Mouse (Mus musculus) heart, embryonic 14.5 days (tissue): Measurements from ENCODE around the gene Pga5. TPM values are rescaled to one million over a fixed set of nuclear protein-coding genes. Genes with fewer than 3 reads are reported as not detected.

Experiments used
- ATAC-seq: fragments of 200-750 bp; cut with Nextera tagmentation; 2 replicates; pipeline ENCODE4 v1.8.0; 2017; ENCODE audit warnings: low read depth, moderate TSS enrichment; ENCODE audit not compliant: insufficient number of reproducible peaks, insufficient read depth, low FRiP score
- H3K27ac ChIP-seq, 2 experiments: fragments of 200-500 bp in 1 of 2; fragments of 300-500 bp in 1 of 2; sonication (generic) in 1 of 2; replicated peaks in 1 of 2; 2 replicates each; pipeline ENCODE4 v1.5.1; 2012 to 2014; ENCODE audit warnings: low read depth in 2 of 2, low read length in 2 of 2, control low read depth in 1 of 2, mild to moderate bottlenecking in 1 of 2, mixed read lengths in 1 of 2; ENCODE audit not compliant: control insufficient read depth in 1 of 2, insufficient read depth in 1 of 2
- H3K27me3 ChIP-seq: fragments of 300-500 bp; sonication (generic); 2 replicates; pipeline ENCODE4 v1.6.1; 2014; ENCODE audit warnings: mild to moderate bottlenecking, low read length, control low read depth; ENCODE audit not compliant: control insufficient read depth, insufficient read depth
- H3K36me3 ChIP-seq: fragments of 300-500 bp; sonication (generic); 2 replicates; pipeline ENCODE4 v1.6.1; 2014; ENCODE audit warnings: mild to moderate bottlenecking, control low read depth, low read length, mixed read lengths; ENCODE audit not compliant: control insufficient read depth, insufficient read depth
- H3K4me1 ChIP-seq, 2 experiments: fragments of 200-500 bp in 1 of 2; fragments of 300-500 bp in 1 of 2; sonication (generic) in 1 of 2; 2 replicates each; pipeline ENCODE4 v1.6.1; 2012 to 2014; ENCODE audit warnings: low read length in 2 of 2, control low read depth in 1 of 2, mixed read lengths in 1 of 2; ENCODE audit not compliant: control insufficient read depth in 2 of 2, insufficient read depth in 2 of 2
- H3K4me2 ChIP-seq: fragments of 300-500 bp; sonication (generic); 2 replicates; pipeline ENCODE4 v1.6.1; 2014; ENCODE audit warnings: mild to moderate bottlenecking, low read length
- H3K4me3 ChIP-seq, 2 experiments: fragments of 200-500 bp in 1 of 2; fragments of 300-500 bp in 1 of 2; sonication (generic) in 1 of 2; 2 replicates each; pipeline ENCODE4 v1.5.1; 2012 to 2014; ENCODE audit warnings: low read length in 2 of 2, mild to moderate bottlenecking in 2 of 2, control low read depth in 1 of 2, low read depth in 1 of 2, moderate library complexity in 1 of 2; ENCODE audit not compliant: control insufficient read depth in 1 of 2, insufficient read depth in 1 of 2
- H3K9ac ChIP-seq: fragments of 300-500 bp; sonication (generic); 2 replicates; pipeline ENCODE4 v1.6.1; 2014; ENCODE audit warnings: mild to moderate bottlenecking, low read length
- H3K9me3 ChIP-seq: fragments of 300-500 bp; sonication (generic); 2 replicates; pipeline ENCODE4 v1.6.1; 2016; ENCODE audit warnings: low read length, control low read depth; ENCODE audit not compliant: control insufficient read depth
- WGBS: fragments of 180-500 bp; shearing (Covaris S2); extraction: QIAGEN DNeasy Blood & Tissue Kit; methylation state at CpG from one replicate; pipeline ENCODE4 v1.1.7; 2014; 5-methylcytosine and 5-hydroxymethylcytosine counted together
- polyA plus RNA-seq: library from polyadenylated mRNA; unstranded; fragments of >200 nt; fragmentation: Nextera tagmentation; extraction: Ambion mirVana; gene quantifications from 2 replicates; pipeline ENCODE4 v1.2.1, GENCODE M21; 2014

Pga5 gene
- polyA plus RNA-seq, 1 experiment from 2014 or later: not detected

GRCm38 (mm10) chr19:10662665-10663064 lies 15.2 kb downstream of the Pga5 start:
- Histone ChIP-seq H3K27ac (no peak overlapping the region), H3K4me1 (no peaks in the 10 kb centered on the region), H3K4me2 (no peak overlapping the region), H3K36me3 (no peaks in the 10 kb centered on the region), H3K4me3 (no peak overlapping the region), H3K27me3 (no peaks in the 10 kb centered on the region), H3K9ac (no peak overlapping the region), H3K9me3 (no peaks in the 10 kb centered on the region)
- 48% methylated on average over 3 of the region's 3 CpGs for WGBS
- ATAC-seq: no peak

GRCm38 (mm10) chr19:10661919-10662318 lies 16.0 kb downstream of the Pga5 start:
- no peaks in the 10 kb centered on the region for H3K4me1 ChIP-seq
- H3K36me3 ChIP-seq: no peaks in the 10 kb centered on the region
- no peak overlapping the region for H3K4me3 ChIP-seq
- no peak for ATAC-seq
- 75% methylated on average over 2 of the region's 2 CpGs for WGBS
- no peak overlapping the region for H3K4me2 ChIP-seq
- H3K27me3 ChIP-seq: no peaks in the 10 kb centered on the region
- H3K9ac ChIP-seq: no peak overlapping the region
- no peaks in the 10 kb centered on the region for H3K9me3 ChIP-seq
- H3K27ac ChIP-seq: no peak overlapping the region

GRCm38 (mm10) chr19:10661373-10661772 lies 16.5 kb downstream of the Pga5 start:
- no peak overlapping the region for H3K4me2 ChIP-seq
- no peak for ATAC-seq
- no peaks in the 10 kb centered on the region for H3K36me3 ChIP-seq
- WGBS: 33% methylated on average over 5 of the region's 5 CpGs
- H3K9me3 ChIP-seq: no peaks in the 10 kb centered on the region
- H3K27me3 ChIP-seq: no peaks in the 10 kb centered on the region
- no peak overlapping the region for H3K9ac ChIP-seq
- no peak overlapping the region for H3K4me3 ChIP-seq
- H3K4me1 ChIP-seq: peaks cover 2 to 4% of the 10 kb centered on the region in 2 experiments; a peak in 1 of 4 replicates
- no peak overlapping the region for H3K27ac ChIP-seq

DNA sequence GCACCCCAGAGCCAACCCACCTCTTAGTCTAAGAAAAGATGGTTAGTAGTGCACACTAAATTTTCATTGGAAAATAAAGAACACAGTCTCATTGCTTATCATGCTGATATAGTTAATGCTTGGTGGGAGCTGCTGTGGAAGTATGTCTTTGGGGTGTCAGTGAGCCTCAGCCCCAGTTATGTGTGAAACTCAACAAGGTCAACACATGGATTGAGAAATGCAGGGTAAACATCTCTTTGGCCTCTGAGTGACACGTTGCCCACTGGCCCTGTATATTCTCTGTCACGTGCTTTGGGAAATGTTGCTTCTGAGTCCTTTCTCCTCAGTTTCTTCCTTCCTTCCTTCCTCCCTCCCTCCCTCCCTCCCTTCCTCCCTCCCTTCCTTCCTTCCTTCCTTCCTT lies 19.5 kb downstream of the Pga5 start:
- ATAC-seq: no peak
- H3K4me1 ChIP-seq: peaks cover 2 to 4% of the 10 kb centered on the region in 2 experiments; a peak in 1 of 4 replicates
- H3K4me2 ChIP-seq: no peak overlapping the region
- H3K27me3 ChIP-seq: no peaks in the 10 kb centered on the region
- no peak overlapping the region for H3K9ac ChIP-seq
- H3K9me3 ChIP-seq: no peaks in the 10 kb centered on the region
- H3K4me3 ChIP-seq: no peak overlapping the region
- no peak overlapping the region for H3K27ac ChIP-seq
- H3K36me3 ChIP-seq: no peaks in the 10 kb centered on the region
- WGBS: 68% methylated on average over 2 of the region's 2 CpGs

DNA sequence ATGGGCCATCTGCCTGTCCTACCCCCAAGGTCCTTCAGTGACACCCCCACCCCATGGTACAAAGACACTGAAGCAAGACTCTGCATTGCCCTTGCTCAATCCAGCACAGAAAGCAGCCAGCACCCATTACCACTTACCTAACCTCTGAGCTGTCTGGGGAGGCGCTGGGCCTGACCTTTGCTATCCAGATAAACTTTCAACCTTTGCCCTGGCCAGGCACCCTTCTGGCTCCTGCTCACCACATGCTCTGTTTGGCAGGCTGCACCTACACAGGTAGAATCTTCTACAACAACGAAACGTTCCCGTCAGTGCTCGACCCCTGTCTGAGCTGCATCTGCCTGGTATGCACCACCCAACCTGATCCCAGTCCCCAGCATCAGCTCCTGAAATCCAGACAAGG lies 20.1 kb downstream of the Pga5 start:
- ATAC-seq: no peak
- Histone ChIP-seq H3K36me3 (no peaks in the 10 kb centered on the region), H3K4me2 (no peak overlapping the region), H3K9me3 (no peaks in the 10 kb centered on the region), H3K27ac (no peak overlapping the region), H3K4me1 (peaks cover 2 to 4% of the 10 kb centered on the region in 2 experiments; a peak in 1 of 4 replicates), H3K27me3 (no peaks in the 10 kb centered on the region), H3K9ac (no peak overlapping the region), H3K4me3 (no peak overlapping the region)
- WGBS: 62% methylated on average over 5 of the region's 5 CpGs

- Histone ChIP-seq H3K4me2 (no peak overlapping the region), H3K9ac (no peak overlapping the region), H3K9me3 (no peaks in the 10 kb centered on the region), H3K27me3 (no peaks in the 10 kb centered on the region), H3K36me3 (no peaks in the 10 kb centered on the region), H3K4me3 (no peak overlapping the region), H3K27ac (no peak overlapping the region), H3K4me1 (peaks cover 2 to 4% of the 10 kb centered on the region in 2 experiments; a peak in 1 of 4 replicates)
- WGBS: 64% methylated on average over 3 of the region's 3 CpGs
- no peak for ATAC-seq
These were observed 21.8 kb downstream of the Pga5 start for GRCm38 (mm10) chr19:10656058-10656457.

GRCm38 (mm10) chr19:10648156-10648555 lies 29.7 kb downstream of the Pga5 start:
- Histone ChIP-seq H3K4me1 (no peaks in the 10 kb centered on the region), H3K4me2 (no peak overlapping the region), H3K27me3 (no peaks in the 10 kb centered on the region), H3K36me3 (no peaks in the 10 kb centered on the region), H3K4me3 (no peak overlapping the region), H3K9ac (no peak overlapping the region), H3K9me3 (no peaks in the 10 kb centered on the region), H3K27ac (no peak overlapping the region)
- ATAC-seq: no peak
- WGBS: 75% methylated on average over 8 of the region's 8 CpGs

GRCm38 (mm10) chr19:10645616-10646015 lies 32.3 kb downstream of the Pga5 start:
- Histone ChIP-seq H3K4me2 (no peak overlapping the region), H3K4me1 (no peaks in the 10 kb centered on the region), H3K4me3 (no peak overlapping the region), H3K9me3 (no peaks in the 10 kb centered on the region), H3K27ac (no peak overlapping the region), H3K27me3 (no peaks in the 10 kb centered on the region), H3K9ac (no peak overlapping the region), H3K36me3 (no peaks in the 10 kb centered on the region)
- 87% methylated on average over 2 of the region's 2 CpGs for WGBS
- ATAC-seq: no peak
